Mouse (Mus musculus) ovary, postnatal 36 days (tissue): ENCODE data around the gene Lrriq3.

Source experiments
- DNase-seq: peaks from one replicate; pipeline ENCODE4 v3.0.0; 2022; ENCODE audit warnings: low spot score, mixed read lengths

The Lrriq3 gene

DNA sequence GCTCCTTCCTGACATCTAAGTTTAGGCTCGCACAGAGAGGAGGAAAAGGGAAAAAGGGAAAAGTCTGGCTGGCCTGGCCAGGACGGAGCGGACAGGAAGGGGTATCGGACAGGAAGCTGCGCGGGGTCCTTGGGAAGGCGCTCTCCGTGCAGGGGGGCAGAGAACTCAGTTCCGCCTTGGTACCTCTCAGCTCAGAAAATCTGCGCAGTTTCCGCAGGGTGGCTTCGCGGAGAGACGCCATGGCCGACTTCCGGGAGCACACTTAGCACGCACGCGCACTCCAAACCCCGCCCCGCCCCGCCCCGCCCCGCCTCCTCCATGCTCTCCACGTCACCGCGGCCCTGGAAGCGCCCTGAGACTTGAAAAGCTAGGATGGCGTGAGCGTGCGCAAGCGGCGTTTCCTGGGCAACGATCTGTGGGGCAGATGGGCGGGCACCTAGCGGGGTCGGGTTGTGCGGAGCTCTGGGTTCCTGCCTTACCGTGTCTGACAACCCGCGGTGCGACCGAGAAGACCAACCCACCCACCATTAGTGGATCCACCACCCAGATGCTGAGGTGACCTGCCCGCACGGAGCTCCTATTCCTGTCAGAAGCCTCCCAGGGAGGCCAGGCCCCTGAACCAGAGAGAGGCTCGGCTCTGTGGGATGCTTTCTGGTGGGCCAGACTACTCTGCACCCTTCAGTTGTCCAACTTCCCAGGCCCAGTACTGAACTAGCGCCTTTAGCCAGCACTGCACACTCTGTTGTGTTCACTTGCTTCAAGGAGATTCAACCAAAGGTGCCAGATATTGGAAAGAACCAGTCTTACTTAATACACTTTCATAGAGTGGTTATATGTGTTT, at the start of gene Lrriq3, which contains the start of gene Fpgt:
Lrriq3 (plus strand) TSS at position 319 of the 841 bp plus-strand sequence.
Fpgt (minus strand) TSS at position 288 of the 841 bp plus-strand sequence.
- DNase-seq = peak; percentile 87

DNA sequence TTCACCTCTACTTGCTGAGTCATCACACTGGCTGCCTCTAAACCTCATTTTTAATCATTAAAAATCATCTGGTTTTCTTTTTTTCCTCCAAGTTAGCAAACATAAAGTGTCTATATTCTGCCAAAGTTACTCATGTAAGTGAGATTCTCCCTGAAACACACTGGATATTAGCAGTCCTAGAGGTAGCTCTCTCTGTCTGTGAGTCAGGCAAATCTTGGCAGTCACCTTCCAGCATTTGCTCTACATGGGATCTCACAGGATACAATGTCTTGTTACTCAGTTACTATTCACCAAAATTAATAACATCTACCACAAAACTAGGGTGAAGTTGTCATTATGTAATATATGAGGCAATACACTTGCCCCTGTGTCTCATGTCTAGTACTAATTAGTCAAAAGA, 41.2 kb upstream of the Lrriq3 start:
- DNase-seq = no peak

DNA sequence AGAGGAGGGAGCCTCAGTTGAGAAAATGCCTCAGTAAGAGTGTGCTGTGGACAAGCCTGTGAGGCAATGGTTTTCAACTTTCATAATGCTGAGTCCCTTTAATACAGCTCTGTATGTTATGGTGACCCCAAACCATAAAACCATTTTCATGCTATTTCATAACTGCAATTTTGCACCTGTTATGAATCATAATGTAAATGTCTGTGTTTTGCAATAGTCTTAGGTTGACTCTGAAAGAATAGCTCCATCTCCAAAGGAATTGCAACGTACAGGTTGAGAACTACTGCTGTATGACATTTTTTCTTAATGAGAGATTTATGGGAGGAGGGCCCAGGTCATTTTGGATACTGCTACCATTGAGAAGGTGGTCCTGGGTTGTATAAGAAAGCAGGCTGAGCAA, 40.0 kb upstream of the Lrriq3 start:
- DNase-seq = no peak

DNA sequence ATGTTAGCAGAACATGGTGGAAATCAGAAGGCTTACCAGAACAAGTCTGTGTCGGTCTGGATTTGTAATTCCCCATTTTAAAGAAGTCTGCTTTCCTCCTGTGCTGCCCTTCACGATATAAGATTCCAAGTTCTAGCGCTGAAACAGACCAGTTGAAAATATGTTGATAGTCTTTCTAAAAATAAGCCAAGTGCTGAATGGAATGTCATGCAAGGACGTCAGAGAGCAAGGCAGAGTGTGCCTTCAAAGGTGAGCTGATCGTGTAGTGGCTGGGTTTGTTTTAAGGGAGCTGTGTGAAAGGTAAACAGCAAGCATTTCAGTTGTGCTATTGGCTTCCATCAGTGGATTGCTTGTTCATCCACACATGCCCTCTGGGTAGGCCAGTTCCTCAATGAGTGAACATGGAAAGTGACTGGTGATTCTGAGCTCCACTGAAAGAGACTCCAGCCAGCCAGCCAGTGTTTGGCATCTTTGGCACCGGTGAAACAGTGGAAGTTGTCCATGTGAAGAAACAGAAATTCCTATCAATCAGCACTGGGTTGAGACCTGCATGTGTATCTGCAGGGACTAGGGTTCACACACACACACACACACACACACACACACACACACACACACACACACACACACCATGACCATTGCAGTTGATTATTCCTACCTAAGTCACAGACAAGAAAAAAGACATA, 37.9 kb upstream of the Lrriq3 start, which contains the start of gene Tnni3k:
Tnni3k (minus strand) TSS at position 177 of the 686 bp plus-strand sequence.
- no peak for DNase-seq

DNA sequence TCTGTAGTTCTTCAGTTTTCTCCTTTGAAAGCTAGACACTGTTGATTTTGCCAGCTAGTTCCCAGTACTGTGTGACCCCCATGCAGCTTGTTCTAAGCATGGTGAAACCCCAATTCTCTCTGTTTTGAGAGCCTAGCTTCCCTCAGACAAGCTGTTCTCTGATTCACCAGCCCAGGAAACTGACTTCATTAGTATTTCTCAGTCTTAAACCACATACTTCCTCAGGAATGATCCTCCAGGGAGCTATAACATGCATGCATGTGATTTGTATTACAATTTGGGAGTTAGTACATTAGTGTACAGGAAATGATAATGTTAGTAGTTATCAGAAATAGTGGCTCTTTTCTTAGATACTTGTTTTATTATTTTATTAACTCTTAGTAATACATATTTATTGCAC, 36.6 kb upstream of the Lrriq3 start:
- no peak for DNase-seq

DNA sequence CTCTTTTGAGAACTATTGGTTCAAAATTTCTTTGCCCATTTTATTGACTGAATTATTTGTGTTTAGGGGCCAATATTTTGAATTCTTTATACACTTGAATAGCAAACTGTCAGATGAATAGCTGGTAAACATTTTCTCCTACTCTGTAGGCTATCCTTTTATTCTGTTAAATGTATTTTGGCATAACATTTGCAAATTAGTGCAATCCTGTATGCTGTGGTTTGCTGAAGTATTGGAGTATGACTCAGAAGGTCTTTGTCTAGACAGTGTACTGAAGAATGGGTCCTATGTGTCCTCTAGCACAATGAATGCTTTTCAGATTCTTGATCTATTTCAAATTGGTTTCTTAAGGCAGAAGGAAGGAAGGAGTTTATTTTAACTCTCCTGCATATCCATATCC, 35.7 kb upstream of the Lrriq3 start:
- DNase-seq = no peak

DNA sequence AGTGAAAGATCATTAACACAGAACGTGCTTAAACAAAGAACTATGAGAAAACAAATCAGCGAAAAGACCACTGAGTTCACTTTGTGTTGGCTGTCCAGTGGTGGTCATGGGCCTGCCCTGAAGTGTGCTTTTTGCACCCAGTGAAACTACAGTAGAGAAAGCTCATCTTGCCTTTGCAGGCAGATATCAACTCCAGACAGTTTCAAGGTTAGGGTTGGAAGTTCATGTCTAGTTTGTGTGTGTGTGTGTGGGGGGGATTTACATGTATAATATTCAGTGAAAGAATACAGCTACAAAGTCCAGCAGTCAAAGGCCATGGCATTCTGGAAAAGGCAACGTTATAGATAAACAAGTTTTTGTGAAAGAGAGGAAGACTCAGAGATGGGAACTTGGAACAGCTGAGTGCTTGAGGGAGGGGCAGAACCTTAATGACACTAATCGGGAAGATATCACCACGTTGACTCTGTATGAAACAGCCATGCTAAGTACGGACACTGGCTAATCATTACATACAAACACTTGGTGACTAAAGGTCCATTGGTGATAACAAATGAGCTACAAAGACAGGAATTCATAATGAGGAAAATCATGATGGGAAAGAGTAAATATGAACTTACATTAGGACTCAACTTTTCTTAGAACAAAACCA, 34.3 kb upstream of the Lrriq3 start:
- no peak for DNase-seq

DNA sequence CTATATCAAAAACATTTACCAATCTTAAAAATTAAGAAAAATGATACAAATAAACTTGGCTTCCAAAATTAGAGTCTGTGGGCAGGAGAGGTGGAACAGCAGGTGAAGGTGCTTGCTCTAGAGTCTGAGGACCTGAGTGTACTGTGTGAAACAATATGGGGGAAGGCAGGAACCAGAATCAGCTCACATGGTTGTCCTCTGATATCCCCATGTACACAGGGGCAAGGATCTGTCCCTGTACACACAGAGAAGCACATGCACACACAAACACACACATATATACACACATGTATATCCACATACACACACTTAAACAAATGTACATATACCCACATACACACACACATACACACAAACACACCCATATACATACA, 33.8 kb upstream of the Lrriq3 start:
- DNase-seq = no peak

DNA sequence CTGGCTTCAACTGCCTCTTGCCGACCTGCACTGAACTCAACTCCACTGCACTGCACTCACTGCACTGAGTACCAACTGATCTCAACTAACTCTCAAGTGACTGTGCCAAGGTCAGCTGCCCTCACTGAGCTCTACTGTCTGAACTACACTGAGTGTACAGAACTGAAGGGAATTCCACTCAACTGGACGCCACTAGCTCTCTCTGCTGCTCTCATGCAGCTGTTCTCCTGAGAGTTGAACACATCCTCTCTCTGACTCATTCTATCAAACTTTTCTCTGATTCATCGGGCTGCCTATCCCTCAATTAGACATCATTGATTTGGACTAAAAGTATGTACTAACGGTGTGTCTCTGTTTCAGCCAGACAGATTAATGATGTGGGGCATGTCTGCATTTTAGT, 15.3 kb upstream of the Lrriq3 start:
- no peak for DNase-seq

DNA sequence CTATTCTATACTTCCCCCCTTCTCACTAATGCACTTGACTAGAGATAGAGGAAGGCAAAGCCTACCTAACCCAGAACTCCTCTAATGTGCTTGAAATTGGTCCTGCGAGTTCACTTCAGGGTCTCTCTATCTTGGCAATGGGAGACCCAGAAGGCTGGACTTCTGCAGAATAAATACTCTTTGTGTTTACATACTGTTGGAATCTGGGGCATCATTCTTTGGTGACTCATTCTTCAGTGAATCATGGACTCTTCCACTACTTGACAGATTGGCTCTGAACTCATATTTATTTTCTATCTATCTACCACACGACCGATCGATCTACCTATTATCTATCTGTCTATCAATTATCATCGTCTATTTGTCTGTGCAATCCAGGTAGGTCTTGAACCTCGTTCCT, 1.2 kb upstream of the Lrriq3 start:
- DNase-seq = no peak

DNA sequence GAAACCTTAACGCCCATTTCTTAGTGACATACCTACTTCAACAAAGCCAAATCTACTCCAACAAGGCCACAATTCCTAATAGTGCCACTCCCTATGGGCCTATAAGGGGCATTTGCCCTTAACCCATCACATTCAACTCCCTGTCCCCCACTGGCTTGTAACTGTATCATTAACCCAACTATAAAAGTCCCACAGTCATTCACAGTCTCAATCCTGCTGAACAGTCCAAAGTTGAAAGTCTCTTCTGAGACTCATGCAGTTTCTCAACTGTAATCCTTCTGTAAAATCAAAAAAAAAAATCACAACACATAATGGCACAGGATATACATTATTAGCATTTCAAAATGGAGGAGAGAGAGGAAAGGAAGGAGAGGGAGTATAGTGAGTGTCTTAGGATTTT, 6.0 kb downstream of the Lrriq3 start:
- DNase-seq = no peak

DNA sequence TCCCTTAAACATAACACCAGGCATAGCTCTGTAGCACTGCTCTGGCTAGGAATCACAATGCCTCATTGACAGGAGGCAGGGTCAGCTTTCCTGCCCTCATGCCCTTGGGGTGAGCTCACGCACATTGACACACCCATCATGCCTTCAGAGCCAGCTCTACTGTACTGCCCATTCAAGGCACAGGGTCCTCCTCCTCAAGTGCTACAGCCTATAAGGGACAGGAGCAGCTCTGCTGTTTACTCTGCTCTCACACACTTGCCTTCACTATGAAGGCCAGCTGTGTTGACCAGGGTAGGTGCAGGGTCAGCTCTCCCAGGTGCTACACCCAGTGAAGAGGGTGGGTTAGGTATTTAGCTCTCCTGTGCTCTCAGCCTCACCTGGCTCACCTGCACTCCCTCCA, 12.7 kb downstream of the Lrriq3 start:
- no peak for DNase-seq

DNA sequence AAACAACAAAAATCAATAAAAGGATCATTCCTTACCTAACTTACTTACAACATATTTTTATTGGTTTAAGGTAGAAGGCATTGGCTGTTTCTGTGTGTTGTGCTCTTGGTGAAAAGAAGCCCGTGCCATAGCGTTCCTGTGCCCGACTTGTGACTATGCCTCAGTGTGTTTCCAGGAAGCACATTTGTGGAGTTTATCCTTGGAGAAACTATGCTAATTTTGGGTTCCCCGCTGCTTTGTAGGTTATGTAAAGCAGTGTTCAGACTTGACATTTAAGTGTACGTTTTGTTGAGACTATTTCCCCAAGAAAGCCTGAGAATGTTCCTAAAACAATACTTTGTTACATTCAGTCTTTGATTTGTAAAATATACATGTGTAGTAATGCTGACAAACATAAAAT, 44.5 kb downstream of the Lrriq3 start:
- DNase-seq = no peak

DNA sequence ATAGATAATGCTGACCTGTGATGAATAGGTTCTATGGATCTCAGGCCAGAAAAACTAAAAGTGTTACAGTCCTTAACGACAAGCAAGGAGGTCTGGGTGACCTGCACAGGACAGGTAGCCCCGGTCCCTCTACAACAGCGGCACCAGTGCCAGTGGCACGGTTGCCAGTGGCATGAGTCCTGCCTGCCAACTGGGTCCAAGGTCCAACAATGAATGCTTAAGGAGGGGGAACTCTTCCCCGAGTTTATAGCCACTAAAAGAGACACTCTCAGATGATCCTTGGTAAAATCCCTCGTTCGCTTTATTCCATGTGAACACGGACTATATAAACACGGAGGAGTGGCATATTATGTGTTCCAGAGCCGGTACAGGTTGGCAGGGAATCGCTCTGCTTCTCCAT, 47.8 kb downstream of the Lrriq3 start:
- no peak for DNase-seq

DNA sequence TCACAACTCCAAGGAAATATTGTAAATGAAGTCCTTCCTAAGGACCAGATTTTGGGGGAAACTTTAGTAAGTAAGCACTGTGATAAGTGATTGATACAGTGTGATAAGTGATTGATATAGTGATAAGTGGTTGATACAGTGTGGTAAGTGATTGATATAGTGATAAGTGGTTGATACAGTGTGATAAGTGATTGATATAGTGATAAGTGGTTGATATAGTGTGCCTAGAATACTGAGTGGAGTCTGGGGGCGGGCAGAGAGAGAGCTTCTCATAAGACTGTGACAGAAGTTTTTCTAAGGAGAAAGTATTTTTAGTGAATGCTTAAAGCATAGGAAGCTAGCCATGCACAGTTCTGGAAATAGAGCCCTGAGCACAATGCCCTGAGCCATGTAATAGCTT, 51.1 kb downstream of the Lrriq3 start:
- DNase-seq = no peak

DNA sequence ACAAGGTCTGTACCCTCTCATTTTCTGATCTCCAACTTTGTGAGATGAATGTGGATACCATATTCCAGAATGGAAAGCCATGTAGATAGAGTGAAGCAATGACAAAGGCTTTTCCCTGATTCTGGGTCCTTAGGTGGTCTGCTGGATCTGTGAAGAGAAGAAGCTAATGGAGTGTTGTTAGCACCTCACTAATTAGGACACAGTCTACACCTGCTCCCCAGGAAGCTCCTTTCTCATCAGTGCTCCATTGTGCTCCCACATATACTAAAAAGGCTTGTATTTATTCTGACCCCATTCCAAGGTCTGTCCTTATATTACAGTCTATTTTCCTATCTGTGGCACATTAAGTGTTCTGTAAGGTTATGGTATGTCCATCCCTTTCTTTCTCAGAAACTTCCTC, 68.6 kb downstream of the Lrriq3 start:
- no peak for DNase-seq

DNA sequence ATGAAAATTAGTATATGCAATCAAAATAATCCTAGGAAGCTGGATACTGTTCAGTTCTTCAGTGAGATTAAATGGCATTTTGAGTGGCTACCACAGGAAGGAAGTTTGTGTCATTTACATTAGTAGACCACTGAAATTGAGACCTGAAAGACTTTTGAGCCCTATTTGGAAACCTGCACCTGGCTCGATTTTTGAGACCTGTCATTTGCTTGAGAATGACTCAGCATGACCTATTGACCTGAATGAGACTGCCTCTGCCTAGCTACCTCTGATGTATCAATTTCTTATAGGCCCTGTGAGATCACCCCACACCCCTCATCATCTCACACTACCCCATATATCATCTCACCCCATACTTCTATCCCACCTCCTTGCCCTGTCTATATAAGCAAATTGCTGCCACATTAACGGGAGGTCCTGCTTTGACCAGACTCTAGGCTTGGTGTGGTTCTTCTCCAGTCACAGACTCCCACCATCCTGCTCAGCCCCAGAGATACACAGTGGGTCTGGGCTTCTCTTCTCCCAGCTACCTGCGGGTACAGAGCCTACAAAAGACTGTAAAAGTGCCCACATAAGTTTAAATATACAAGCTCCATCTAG, 87.2 kb downstream of the Lrriq3 start:
- no peak for DNase-seq

DNA sequence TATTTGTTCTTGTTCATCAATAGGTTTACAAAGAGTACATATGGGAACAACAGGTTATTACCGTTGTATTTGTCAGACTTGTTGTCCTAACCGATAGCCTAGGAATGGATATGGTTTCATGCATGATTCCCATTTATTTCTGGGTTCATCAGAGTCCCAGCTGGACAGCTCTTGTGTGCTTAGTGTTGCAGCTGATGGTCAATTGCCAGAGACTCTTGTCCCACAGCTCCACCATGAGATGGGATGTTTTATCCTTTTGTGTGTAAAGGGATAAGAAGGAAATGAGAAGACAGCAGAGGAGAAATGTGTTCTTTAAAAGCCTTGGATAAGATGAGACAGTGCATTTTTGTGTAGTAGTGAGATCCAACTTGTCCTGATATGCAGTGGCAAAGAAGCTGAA, 93.2 kb downstream of the Lrriq3 start:
- no peak for DNase-seq

DNA sequence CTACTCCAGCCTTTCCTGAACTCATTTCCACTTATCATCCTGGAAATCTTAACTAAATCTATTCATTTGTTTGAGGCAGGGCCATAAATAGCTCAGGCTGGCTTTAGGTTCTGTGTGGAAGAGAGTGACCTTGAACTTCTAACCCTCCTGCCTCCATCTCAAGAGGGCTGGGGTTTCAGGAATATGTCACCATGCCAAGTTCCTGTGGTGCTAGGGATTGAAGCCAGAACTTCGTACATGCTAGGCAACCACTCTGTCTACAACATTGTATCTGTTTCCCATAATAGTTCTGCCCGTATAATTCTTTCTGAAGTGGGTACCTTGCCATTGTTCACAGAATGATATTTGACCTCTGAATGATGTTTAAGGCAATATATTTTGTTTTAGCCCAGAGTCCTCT, 95.6 kb downstream of the Lrriq3 start:
- no peak for DNase-seq

DNA sequence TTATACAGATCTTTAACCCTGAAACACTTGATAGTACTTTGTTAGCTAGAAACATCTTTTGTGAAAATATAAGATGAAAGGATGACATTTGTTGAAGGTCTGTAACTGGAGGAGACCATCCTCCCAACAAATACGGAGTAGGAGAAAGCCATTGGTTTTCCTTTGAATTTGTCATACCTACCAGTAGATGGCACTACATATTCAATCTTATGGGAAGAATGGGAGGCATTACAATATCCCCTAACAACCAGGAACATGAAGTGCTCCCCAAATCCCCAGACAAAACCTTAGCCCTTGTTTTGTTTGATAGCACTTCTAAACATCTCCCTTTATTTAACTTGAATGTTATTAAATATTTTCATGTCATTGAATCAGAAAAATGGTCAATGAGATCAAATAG, 141.7 kb downstream of the Lrriq3 start:
- no peak for DNase-seq

DNA sequence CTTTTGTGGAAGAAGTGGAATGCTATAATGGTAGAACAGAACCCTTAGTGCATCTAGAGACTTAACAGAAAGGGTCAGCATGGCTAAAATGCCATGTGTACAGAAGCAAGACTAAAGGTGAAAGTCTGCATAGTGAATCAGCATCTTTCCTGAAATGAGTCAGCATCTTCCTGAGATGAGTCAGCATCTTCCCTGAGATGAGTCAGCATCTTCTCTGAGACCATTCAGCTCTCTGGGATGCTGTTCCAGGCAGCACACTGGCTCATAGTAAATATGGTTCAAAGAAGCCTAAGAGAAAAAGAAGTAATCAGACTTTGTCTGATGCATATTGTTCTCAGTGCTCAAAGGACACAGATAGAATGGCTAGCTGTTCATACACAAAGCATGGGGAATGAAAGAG, 142.3 kb downstream of the Lrriq3 start:
- DNase-seq = no peak
